In genomic region chr2:60792506-60792905, GRCm38 (mm10) we compare ENCODE assay signal across 21 mouse cellular contexts.
DNase-seq lines count a peak whose midpoint lies in the region; ATAC-seq and TF ChIP-seq lines count a peak whose summit lies in the region.
"Had no signal": no experiment of that assay in that cellular context is flagged by ENCODE, and none has a peak within 500 bp of the region (broad histone marks: within the 10 kb centered on the region; RNA-seq: fewer than 3 reads in every experiment).

No protein-coding gene starts in this region.

- H3K4me3 ChIP-seq in liver, postnatal 0 days (ENCODE audit: low read depth, low read length), result no peak overlapping the region
- no peak overlapping the region for H3K4me3 ChIP-seq in liver, embryonic 11.5 days (ENCODE audit: low read depth, low read length)
- H3K4me3 ChIP-seq in midbrain, embryonic 11.5 days (ENCODE audit: low read depth, low read length), result no peak overlapping the region
- H3K4me3 ChIP-seq in midbrain, postnatal 0 days (ENCODE audit: low read depth, low read length), result no peak overlapping the region

- 0 out of 2 replicates have a peak, but pooled peaks have one; percentile 5 for TF ChIP-seq EP300 in liver, postnatal 0 days (IDR thresholded peaks at IDR 0.05; ENCODE audit: low read depth)

- peaks cover 4% of the 10 kb centered on the region; the same call in 1 of the 2 replicates for H3K4me1 ChIP-seq in liver, postnatal 0 days (ENCODE audit: insufficient read depth)
- no peaks in the 10 kb centered on the region for H3K4me1 ChIP-seq in liver, embryonic 11.5 days (replicated peaks; ENCODE audit: control insufficient read depth, insufficient read depth, low read length)
- H3K4me1 ChIP-seq in midbrain, embryonic 11.5 days (ENCODE audit: control insufficient read depth, insufficient read depth, low read length), result peaks cover 30% of the 10 kb centered on the region
- H3K4me1 ChIP-seq in midbrain, postnatal 0 days (ENCODE audit: insufficient read depth, low read length), result peaks cover 4% of the 10 kb centered on the region; the same call in 1 of the 2 replicates

- no peak for ATAC-seq in liver, postnatal 0 days
- ATAC-seq in liver, embryonic 11.5 days (replicated peaks; ENCODE audit: low FRiP score), result no peak
- ATAC-seq in midbrain, embryonic 11.5 days (ENCODE audit: low FRiP score), result no peak
- no peak for ATAC-seq in midbrain, postnatal 0 days (ENCODE audit: low FRiP score)
- ATAC-seq: activated CD4-positive, CD25-positive, alpha-beta regulatory T cell, adult 4 months; CD4-positive, CD25-positive, alpha-beta regulatory T cell, adult 4 months; Patski had no signal

- DNase-seq in heart, adult 11 months, result peak; percentile 74
- no peak for DNase-seq in heart, postnatal 4 days
- DNase-seq in liver, postnatal 0 days, result no peak
- DNase-seq in liver, embryonic 11.5 days (ENCODE audit: low spot score), result no peak
- DNase-seq in midbrain, embryonic 11.5 days (ENCODE audit: low spot score, missing footprints), result peak; percentile 75
- DNase-seq in midbrain, postnatal 0 days (ENCODE audit: low spot score), result no peak
- DNase-seq: adrenal gland, adult 2 months; adrenal gland, adult 8-10 months; adrenal gland, postnatal 10 days; adrenal gland, postnatal 14 days; adrenal gland, postnatal 25 days; adrenal gland, postnatal 36 days; B cell, adult 2 months; cerebellum, adult 11 months; cerebellum, adult 11-12 months; cerebellum, adult 18-20 months had no signal

- no peak for TF ChIP-seq CTCF in liver, postnatal 0 days (IDR thresholded peaks at IDR 0.05; ENCODE audit: low read depth)
- no peak for TF ChIP-seq CTCF in midbrain, postnatal 0 days (IDR thresholded peaks at IDR 0.05)

- peaks cover 41% of the 10 kb centered on the region for H3K36me3 ChIP-seq in liver, postnatal 0 days (replicated peaks; ENCODE audit: insufficient read depth, low read length)
- H3K36me3 ChIP-seq in liver, embryonic 11.5 days (ENCODE audit: control insufficient read depth, insufficient read depth, low read length), result peaks cover 2% of the 10 kb centered on the region; the same call in 1 of the 2 replicates
- H3K36me3 ChIP-seq in midbrain, embryonic 11.5 days (ENCODE audit: control insufficient read depth, insufficient read depth, low read length), result no peaks in the 10 kb centered on the region
- H3K36me3 ChIP-seq in midbrain, postnatal 0 days (ENCODE audit: insufficient read depth, low read length), result no peaks in the 10 kb centered on the region

- H3K9me3 ChIP-seq in liver, postnatal 0 days (ENCODE audit: low read length), result no peaks in the 10 kb centered on the region
- H3K9me3 ChIP-seq in liver, embryonic 11.5 days (ENCODE audit: control insufficient read depth, low read length), result no peaks in the 10 kb centered on the region
- no peaks in the 10 kb centered on the region for H3K9me3 ChIP-seq in midbrain, embryonic 11.5 days (ENCODE audit: control insufficient read depth, low read length)
- no peaks in the 10 kb centered on the region for H3K9me3 ChIP-seq in midbrain, postnatal 0 days (ENCODE audit: low read length)
- H3K9me3 ChIP-seq: G1E had no signal

- H3K27me3 ChIP-seq in liver, postnatal 0 days (ENCODE audit: insufficient read depth, low read length), result no peaks in the 10 kb centered on the region
- no peaks in the 10 kb centered on the region for H3K27me3 ChIP-seq in liver, embryonic 11.5 days (replicated peaks; ENCODE audit: control insufficient read depth, insufficient read depth, low read length)
- peaks cover 64% of the 10 kb centered on the region for H3K27me3 ChIP-seq in midbrain, embryonic 11.5 days (ENCODE audit: control insufficient read depth, insufficient read depth, low read length)
- H3K27me3 ChIP-seq in midbrain, postnatal 0 days (ENCODE audit: insufficient read depth, low read length), result peaks cover 5% of the 10 kb centered on the region; the same call in 1 of the 2 replicates
- H3K27me3 ChIP-seq: CH12.LX, Patski had no signal

- H3K4me2 ChIP-seq in liver, postnatal 0 days (ENCODE audit: low read depth, low read length), result no peak overlapping the region
- no peak overlapping the region for H3K4me2 ChIP-seq in liver, embryonic 11.5 days
- no peak overlapping the region for H3K4me2 ChIP-seq in midbrain, embryonic 11.5 days
- no peak overlapping the region for H3K4me2 ChIP-seq in midbrain, postnatal 0 days (ENCODE audit: low read depth, low read length, poor library complexity, severe bottlenecking)

- no peak overlapping the region for H3K9ac ChIP-seq in liver, postnatal 0 days (replicated peaks)
- H3K9ac ChIP-seq in liver, embryonic 11.5 days (ENCODE audit: low read depth, low read length), result no peak overlapping the region
- H3K9ac ChIP-seq in midbrain, embryonic 11.5 days (ENCODE audit: low read length), result no peak overlapping the region
- no peak overlapping the region for H3K9ac ChIP-seq in midbrain, postnatal 0 days (replicated peaks; ENCODE audit: low read length, poor library complexity, severe bottlenecking)

- H3K27ac ChIP-seq in liver, postnatal 0 days (ENCODE audit: low read depth), result no peak overlapping the region
- no peak overlapping the region for H3K27ac ChIP-seq in liver, embryonic 11.5 days (ENCODE audit: low read depth, low read length)
- H3K27ac ChIP-seq in midbrain, embryonic 11.5 days (ENCODE audit: low read depth, low read length), result no peak overlapping the region
- H3K27ac ChIP-seq in midbrain, postnatal 0 days (ENCODE audit: low read depth, low read length), result no peak overlapping the region

- 79% methylated on average over 4 of the region's 4 CpGs for WGBS in liver, postnatal 0 days (ENCODE audit: insufficient replicate concordance)
- 88% methylated on average over 4 of the region's 4 CpGs for WGBS in liver, embryonic 11.5 days
- WGBS in midbrain, embryonic 11.5 days, result 66% methylated on average over 4 of the region's 4 CpGs
- WGBS in midbrain, postnatal 0 days, result 76% methylated on average over 4 of the region's 4 CpGs

Comparison
In these comparisons a context has a peak if more than half of its experiments do, and no peak if none do; other contexts are left out.
1. DNase-seq: peak in heart, adult 11 months (single experiment) and midbrain, embryonic 11.5 days (single experiment); none in heart, postnatal 4 days (single experiment), liver, postnatal 0 days (single experiment), liver, embryonic 11.5 days (single experiment) and midbrain, postnatal 0 days (single experiment).